Mouse (Mus musculus) midbrain, postnatal 0 days (tissue): ENCODE data around the gene Camk2d. TPM values are rescaled to one million over a fixed set of nuclear protein-coding genes. Genes with fewer than 3 reads are reported as not detected.

Experiments used
- ATAC-seq: fragments of 200-750 bp; cut with Nextera tagmentation; 2 replicates; pipeline ENCODE4 v1.8.0; 2017; ENCODE audit warnings: moderate number of reproducible peaks, mild to moderate bottlenecking, moderate TSS enrichment, moderate library complexity; ENCODE audit not compliant: low FRiP score
- DNase-seq: peaks from one replicate; pipeline ENCODE4 v3.0.0-alpha.2; 2015; ENCODE audit warnings: low spot score
- H3K27ac ChIP-seq: fragments of 300-500 bp; sonication (generic); 2 replicates; pipeline ENCODE4 v1.5.1; 2014; ENCODE audit warnings: low read depth, mild to moderate bottlenecking, low read length, mixed read lengths
- H3K27me3 ChIP-seq: fragments of 300-500 bp; sonication (generic); 2 replicates; pipeline ENCODE4 v1.6.1; 2014; ENCODE audit warnings: low read length, control low read depth, mixed read lengths; ENCODE audit not compliant: insufficient read depth
- H3K36me3 ChIP-seq: fragments of 300-500 bp; sonication (generic); 2 replicates; pipeline ENCODE4 v1.6.1; 2014; ENCODE audit warnings: low read length, control low read depth, mixed read lengths; ENCODE audit not compliant: insufficient read depth
- H3K4me1 ChIP-seq: fragments of 300-500 bp; sonication (generic); 2 replicates; pipeline ENCODE4 v1.6.1; 2014; ENCODE audit warnings: mild to moderate bottlenecking, control low read depth, antibody characterized with exemption, low read length, mixed read lengths; ENCODE audit not compliant: insufficient read depth
- H3K4me2 ChIP-seq: fragments of 300-500 bp; sonication (generic); 2 replicates; pipeline ENCODE4 v1.6.1; 2014; ENCODE audit warnings: low read depth, mild to moderate bottlenecking, low read length, mixed read lengths; ENCODE audit not compliant: poor library complexity, severe bottlenecking
- H3K4me3 ChIP-seq: fragments of 300-500 bp; sonication (generic); 2 replicates; pipeline ENCODE4 v1.5.1; 2014; ENCODE audit warnings: low read depth, mild to moderate bottlenecking, low read length, moderate library complexity
- H3K9ac ChIP-seq: fragments of 300-500 bp; sonication (generic); replicated peaks from 2 replicates; pipeline ENCODE4 v1.6.1; 2014; ENCODE audit warnings: mild to moderate bottlenecking, low read length, moderate library complexity, mixed read lengths; ENCODE audit not compliant: poor library complexity, severe bottlenecking
- H3K9me3 ChIP-seq: fragments of 300-500 bp; sonication (generic); 2 replicates; pipeline ENCODE4 v1.6.1; 2016; ENCODE audit warnings: low read length, control low read depth
- CTCF ChIP-seq: IDR thresholded peaks from 2 replicates; pipeline ENCODE4 v1.5.1; 2016; ENCODE audit warnings: antibody characterized with exemption, mild to moderate bottlenecking
- WGBS: fragments of 180-500 bp; shearing (Covaris S2); extraction: QIAGEN DNeasy Blood & Tissue Kit; methylation state at CpG from one replicate; pipeline ENCODE4 v1.1.7; 2014; 5-methylcytosine and 5-hydroxymethylcytosine counted together
- polyA plus RNA-seq: library from polyadenylated mRNA; unstranded; fragments of >200 nt; fragmentation: Nextera tagmentation; extraction: Ambion mirVana; gene quantifications from 2 replicates; pipeline ENCODE4 v1.2.1, GENCODE M21; 2015
- total RNA-seq: library from RNA; depleted of rRNA; stranded (reverse); fragments of >200 nt; gene quantifications from 2 replicates; pipeline ENCODE4 v1.2.3, GENCODE M21; 2014

The Camk2d gene
- total and polyA plus RNA-seq, 2 experiments from 2014 or later: 95.8 to 143 TPM

DNA sequence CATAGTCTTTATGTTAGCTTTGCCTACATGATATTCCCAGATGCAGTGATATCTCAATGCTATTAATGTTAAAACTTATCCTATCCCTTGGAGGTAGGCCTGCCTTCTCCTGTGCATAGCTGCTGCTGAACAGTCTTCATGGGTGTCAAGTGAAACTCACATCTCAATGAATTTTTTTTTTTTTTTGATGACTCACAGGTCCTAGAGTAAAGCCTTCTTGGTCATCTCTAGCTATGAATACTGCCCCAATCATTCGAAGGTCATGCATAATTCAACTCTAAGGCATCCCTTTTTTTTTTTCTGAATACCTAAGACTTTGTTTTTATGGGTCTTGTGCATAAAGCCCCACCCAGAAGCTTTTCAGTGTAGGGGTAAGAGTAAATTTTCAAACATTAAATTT, 181.8 kb downstream of the Camk2d start:
- no peak for ATAC-seq
- WGBS: 90% methylated on average over 1 of the region's 1 CpGs
- Histone ChIP-seq H3K9ac (no peak overlapping the region), H3K4me3 (no peak overlapping the region), H3K27ac (no peak overlapping the region), H3K36me3 (no peaks in the 10 kb centered on the region), H3K27me3 (no peaks in the 10 kb centered on the region), H3K9me3 (no peaks in the 10 kb centered on the region), H3K4me1 (no peaks in the 10 kb centered on the region), H3K4me2 (no peak overlapping the region)
- no peak for TF ChIP-seq CTCF
- DNase-seq: no peak

DNA sequence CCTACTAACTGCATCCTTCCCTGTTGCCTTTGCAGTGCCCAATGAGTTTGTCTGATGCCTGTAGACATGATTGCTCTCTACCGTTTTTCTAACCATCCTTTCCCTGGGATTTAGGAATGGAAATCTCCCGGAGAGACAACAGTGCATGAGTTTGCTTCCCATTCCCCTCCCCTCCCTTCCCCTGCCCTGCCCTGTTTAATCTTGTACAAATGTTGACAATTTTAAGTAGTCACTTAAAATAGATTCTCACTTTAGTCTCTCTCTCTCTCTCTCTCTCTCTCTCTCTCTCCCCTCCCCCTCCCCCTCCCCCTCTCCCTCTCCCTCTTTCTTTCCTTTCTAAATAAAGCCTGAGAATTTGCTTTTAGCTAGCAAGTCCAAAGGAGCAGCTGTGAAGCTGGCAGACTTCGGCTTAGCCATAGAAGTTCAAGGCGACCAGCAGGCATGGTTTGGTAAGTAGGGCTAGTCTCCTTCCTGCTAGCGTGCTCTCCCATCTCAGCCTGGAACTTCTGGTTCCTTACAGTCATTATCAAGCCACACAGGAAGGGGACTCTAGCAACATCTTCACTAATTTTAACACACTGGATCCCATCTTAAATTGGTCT, 184.0 kb downstream of the Camk2d start:
- Histone ChIP-seq H3K4me3 (no peak overlapping the region), H3K27ac (no peak overlapping the region), H3K36me3 (no peaks in the 10 kb centered on the region; the same call in 1 of the 2 replicates), H3K9me3 (no peaks in the 10 kb centered on the region), H3K9ac (no peak overlapping the region), H3K27me3 (no peaks in the 10 kb centered on the region), H3K4me1 (no peaks in the 10 kb centered on the region), H3K4me2 (no peak overlapping the region)
- DNase-seq: no peak
- WGBS: 76% methylated on average over 5 of the region's 5 CpGs
- no peak for ATAC-seq
- TF ChIP-seq CTCF: no peak

DNA sequence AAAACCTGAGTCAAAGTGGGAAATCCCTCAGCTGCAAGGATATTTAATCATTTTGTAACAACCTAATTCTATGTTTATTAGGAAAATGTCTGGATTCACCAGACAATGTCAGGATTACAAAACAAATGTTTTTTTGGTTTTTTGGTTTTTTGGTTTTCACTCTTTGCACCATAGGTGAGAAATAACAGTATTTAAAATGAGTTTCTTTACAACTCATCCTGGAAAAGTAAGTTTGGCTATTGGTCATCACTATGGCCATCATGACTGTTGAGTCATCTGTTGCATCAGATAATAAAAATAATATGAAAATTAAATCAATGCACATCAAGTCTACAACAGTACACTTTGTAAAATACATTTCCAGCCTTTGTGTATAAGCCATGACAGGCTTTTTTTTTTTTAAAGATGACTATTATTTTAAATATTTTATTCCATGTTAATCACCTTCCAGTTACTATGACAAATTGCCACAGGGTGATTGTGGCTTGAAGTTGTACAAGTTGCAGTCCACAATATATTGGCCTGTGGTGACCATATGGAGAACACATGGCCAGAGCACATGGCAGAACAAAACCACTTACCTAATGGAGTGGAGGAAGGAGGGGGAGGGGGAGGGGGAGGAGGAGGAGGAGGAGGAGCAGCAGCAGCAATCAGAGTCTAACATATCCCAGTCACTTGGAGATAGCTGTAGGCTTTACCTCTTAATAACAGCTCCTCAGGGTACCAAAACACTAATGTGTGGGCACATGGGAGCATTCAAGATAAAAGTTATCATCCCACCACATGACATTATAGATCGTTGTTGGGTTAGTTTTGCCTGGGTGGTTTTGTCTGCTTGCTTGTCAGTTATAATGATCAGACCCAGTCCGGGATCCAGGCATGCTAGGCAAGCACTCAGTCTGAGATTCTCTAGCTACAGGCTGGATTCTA, 197.2 kb downstream of the Camk2d start:
- H3K4me3 ChIP-seq: no peak overlapping the region
- no peak for DNase-seq
- no peaks in the 10 kb centered on the region for H3K4me1 ChIP-seq
- no peak overlapping the region for H3K27ac ChIP-seq
- no peak for ATAC-seq
- H3K4me2 ChIP-seq: no peak overlapping the region
- TF ChIP-seq CTCF: no peak
- no peak overlapping the region for H3K9ac ChIP-seq
- H3K36me3 ChIP-seq: peaks cover 13% of the 10 kb centered on the region
- WGBS: 75% methylated on average over 2 of the region's 2 CpGs
- H3K9me3 ChIP-seq: no peaks in the 10 kb centered on the region
- no peaks in the 10 kb centered on the region for H3K27me3 ChIP-seq

DNA sequence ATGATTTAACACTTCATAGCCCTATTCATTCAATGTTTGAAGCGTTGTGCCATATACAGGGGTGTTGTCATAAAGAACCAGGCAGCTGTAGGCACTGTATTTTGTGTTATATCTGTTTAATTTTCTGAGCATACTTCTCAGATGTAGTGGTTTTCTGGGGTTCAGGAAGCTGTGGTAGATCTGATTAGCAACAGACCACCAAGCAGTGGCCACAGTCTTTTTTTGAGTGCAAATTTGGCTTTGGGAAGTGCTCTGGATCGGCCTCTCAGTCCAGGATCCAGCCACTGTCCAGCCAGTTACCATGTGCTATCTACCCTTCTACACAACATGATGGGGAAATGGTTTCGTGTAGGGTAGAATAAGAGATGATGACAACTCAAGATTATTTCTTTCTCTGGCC, 199.8 kb downstream of the Camk2d start:
- TF ChIP-seq CTCF: no peak
- Histone ChIP-seq H3K27me3 (no peaks in the 10 kb centered on the region), H3K9ac (no peak overlapping the region), H3K9me3 (no peaks in the 10 kb centered on the region), H3K4me3 (no peak overlapping the region), H3K4me1 (no peaks in the 10 kb centered on the region), H3K4me2 (no peak overlapping the region), H3K36me3 (peaks cover 19% of the 10 kb centered on the region), H3K27ac (no peak overlapping the region)
- WGBS: 86% methylated on average over 3 of the region's 3 CpGs
- no peak for ATAC-seq
- no peak for DNase-seq

DNA sequence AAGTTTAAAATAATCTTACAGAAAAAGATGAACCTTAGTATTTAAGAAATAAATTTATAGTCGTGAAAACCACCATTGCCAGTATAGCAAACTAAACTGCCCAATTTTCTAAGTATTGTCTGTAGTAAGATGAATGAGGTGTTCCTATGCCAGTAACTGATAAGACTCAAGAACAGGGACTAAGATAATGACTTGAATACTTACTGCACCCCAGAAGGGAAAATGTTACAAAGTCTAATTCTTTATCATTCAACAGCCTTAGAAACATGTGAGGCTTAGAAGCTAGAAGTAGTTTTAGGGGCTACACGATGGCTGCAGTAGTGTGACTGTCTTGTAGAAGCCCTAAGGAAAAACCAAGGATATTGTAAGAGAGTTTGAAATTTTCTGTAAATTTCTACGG, 200.9 kb downstream of the Camk2d start:
- 91% methylated on average over 3 of the region's 3 CpGs for WGBS

DNA sequence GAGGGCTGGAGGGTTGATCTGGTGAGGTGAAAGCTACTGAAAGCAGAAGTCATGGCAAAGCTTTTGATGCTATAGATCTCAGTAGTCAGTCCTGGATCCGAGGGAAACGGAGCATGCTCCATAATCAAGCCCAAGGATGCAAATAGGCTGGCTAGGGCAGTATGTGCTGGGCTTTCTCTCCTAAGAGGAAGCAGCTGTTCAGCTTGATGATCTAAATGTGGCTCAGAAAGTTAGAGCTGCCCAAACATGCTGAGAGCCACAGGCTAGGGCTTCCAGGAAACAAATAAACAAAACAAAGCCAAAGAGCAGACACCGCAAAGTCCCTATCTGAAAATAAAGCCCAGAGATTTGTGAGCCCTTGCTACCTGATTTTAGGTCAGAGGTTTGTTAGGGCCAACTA, 201.7 kb downstream of the Camk2d start:
- TF ChIP-seq CTCF: no peak
- H3K4me3 ChIP-seq: no peak overlapping the region
- no peak for ATAC-seq
- H3K4me1 ChIP-seq: no peaks in the 10 kb centered on the region
- H3K9ac ChIP-seq: no peak overlapping the region
- 85% methylated on average over 3 of the region's 3 CpGs for WGBS
- DNase-seq: no peak
- H3K27me3 ChIP-seq: no peaks in the 10 kb centered on the region
- H3K36me3 ChIP-seq: peaks cover 19% of the 10 kb centered on the region
- H3K9me3 ChIP-seq: no peaks in the 10 kb centered on the region
- no peak overlapping the region for H3K27ac ChIP-seq
- H3K4me2 ChIP-seq: no peak overlapping the region

More for the DNA sequence above, 200.9 kb downstream of the Camk2d start:
- ATAC-seq (no peak), DNase-seq (no peak)
- Histone ChIP-seq H3K4me2 (no peak overlapping the region), H3K9ac (no peak overlapping the region), H3K27me3 (no peaks in the 10 kb centered on the region), H3K27ac (no peak overlapping the region), H3K9me3 (no peaks in the 10 kb centered on the region), H3K36me3 (peaks cover 19% of the 10 kb centered on the region), H3K4me1 (no peaks in the 10 kb centered on the region), H3K4me3 (no peak overlapping the region)
- TF ChIP-seq CTCF: no peak
